Mouse (Mus musculus) heart, postnatal 0 days (tissue): ENCODE measurements around the gene Kif22.

ENCODE experiments used
- CTCF ChIP-seq: IDR thresholded peaks from 2 replicates; pipeline ENCODE4 v1.5.1; 2016; ENCODE audit warnings: antibody characterized with exemption, control low read depth, low read depth
- EP300 ChIP-seq: IDR thresholded peaks from 2 replicates; pipeline ENCODE4 v1.6.1; 2016; ENCODE audit warnings: antibody characterized with exemption, low read depth

DNA sequence TGATC, 26.0 kb downstream of the Kif22 start, which contains the start of gene Pagr1b:
- no peak for TF ChIP-seq CTCF
- TF ChIP-seq EP300, result no peak
